Mouse (Mus musculus) v-Abl transformed pro-B cells (cell line): ENCODE measurements around the gene Vmn1r139.
"Not testable (repeated sequence)": the region's sequence is repeated elsewhere in the genome, so short reads cannot be mapped to it uniquely, and the experiment has no call there.

ENCODE experiments used
- in situ Hi-C, 2 experiments: fragments of 400-800 bp; cut with MboI; formaldehyde crosslinking; loops; one replicate each; pipeline ENCODE4 v1.15.1; 2025; ENCODE audit not compliant: unreplicated experiment in 2 of 2

The Vmn1r139 gene

DNA sequence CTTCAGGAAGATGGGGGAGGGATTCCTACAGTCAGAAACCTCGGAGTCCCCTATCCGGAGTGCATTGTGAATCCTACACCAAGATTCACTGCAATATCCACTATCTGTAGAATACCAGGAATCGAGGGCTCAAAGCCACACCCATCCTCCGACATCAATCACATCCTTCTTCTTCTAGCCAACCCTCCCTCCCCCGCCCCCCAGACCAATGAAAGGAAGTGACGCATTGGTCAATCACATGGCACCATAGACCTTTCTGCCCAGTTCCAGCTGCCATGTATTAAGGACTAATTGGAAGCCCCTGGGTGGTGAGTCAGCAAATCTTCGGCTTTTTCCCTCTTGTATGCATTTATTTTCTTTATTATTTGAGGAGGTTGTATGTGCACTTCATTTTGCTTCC is at the start of gene Vmn1r139:
Gene Vmn1r139, plus strand, starts transcription at position 301 of the 400 bp plus-strand sequence.
- in situ Hi-C loops, result not testable (repeated sequence)

- in situ Hi-C loops, result not testable (repeated sequence)
These were observed 40.1 kb upstream of the Vmn1r139 start, which contains the start of gene Vmn1r138 for GRCm38 (mm10) chr7:22028797-22029196. Gene Vmn1r138, minus strand, starts transcription at chr7:22028897.

DNA sequence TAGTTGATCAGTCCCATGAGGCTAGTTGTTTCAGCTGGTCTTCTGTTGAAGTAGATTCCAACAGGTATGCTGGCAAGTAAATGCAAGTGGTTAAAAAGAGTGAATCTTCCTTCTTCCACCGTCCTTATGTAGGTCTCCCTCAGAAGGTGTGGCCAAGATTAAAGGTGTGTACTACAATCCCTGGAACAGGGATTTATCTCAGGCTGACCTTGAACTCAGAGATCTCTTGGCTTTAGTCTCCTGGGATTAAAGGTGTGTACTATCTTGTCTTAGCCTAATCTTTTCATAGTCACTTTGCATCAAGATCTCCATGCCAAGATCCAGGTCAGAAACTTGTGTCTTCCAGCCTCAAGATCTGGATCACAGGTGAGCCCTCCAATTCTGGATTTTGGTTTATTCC is 12.7 kb upstream of the Vmn1r139 start, which contains the start of gene Gm6176:
Gene Gm6176, minus strand, starts transcription at position 101 of the 400 bp plus-strand sequence.
- in situ Hi-C loops, result not testable (repeated sequence)

- in situ Hi-C loops, result not testable (repeated sequence)
These were observed 49.3 kb downstream of the Vmn1r139 start, which contains the start of gene Gm16451 for GRCm38 (mm10) chr7:22118145-22118544. Gene Gm16451, minus strand, starts transcription at chr7:22118245.

DNA sequence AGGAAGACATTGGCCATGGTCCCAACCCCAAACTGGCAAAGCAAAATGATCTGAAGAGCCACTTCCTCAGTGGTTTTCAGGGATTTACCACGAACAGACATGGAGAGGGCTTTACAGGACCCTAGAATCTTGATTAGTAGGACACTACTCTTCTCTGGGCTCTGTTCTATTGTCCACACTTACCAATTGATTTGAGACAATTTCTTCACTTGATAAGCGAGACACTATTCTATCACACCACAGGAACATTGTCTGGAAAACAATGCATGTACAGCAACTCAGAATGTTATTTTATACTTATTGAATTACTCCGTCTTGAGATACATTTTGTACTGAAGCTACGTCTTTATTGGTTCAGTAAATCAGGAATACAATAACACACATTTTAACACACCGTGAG is 65.8 kb downstream of the Vmn1r139 start, which contains the start of gene Gm10666:
Gene Gm10666, minus strand, starts transcription at position 101 of the 400 bp plus-strand sequence.
- in situ Hi-C loops, result not testable (repeated sequence)
